Mouse (Mus musculus): ENCODE results near the gene Phb.

DNA sequence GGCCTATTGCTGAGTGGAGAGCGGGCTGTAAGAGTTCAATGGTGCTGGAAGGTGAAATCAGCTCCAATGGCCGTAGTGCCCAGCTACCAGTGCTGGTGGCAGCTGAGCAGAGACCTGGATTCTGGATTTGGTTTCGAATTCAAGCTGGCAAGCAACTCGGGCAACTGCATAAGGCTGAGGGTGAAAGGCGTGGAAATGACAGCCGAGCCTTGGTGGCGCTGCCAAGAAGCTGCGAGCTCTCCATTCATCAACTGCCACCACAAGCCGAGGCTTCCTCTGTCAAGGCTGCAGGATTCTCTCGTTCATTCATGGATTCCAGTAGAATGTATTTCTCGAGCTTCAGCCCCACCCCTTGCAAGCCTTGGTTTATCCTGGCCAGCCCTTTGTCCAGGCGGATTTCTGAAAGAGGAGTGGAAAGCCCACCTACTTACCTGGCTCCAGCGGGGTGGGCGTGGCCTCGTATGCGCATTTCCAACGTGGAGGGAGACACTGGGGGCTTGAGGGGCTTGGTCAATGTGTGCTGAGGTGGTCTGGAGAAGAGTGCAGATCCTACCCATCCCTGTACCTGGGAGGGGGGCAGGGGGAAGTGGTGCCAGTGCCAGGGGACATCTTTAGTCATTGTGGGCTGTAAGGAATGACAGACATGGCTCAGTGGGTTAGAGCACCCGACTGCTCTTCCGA, 48.8 kb upstream of the Phb start:
- TF ChIP-seq POLR2A (IDR thresholded peaks at IDR 0.05; ENCODE audit: extremely low read depth, insufficient read depth, low read length) (no peak), CTCF (IDR thresholded peaks at IDR 0.05; ENCODE audit: low read depth, low read length) (no peak)

Measured in liver, adult 2 months (tissue).